Mouse (Mus musculus) erythroblast, adult 5-6 weeks (primary cell): ENCODE data around the gene Doc2a. TPM values are rescaled to one million over a fixed set of nuclear protein-coding genes. Genes with fewer than 3 reads are reported as not detected.

Experiments used
- ATAC-seq: replicated peaks from 2 replicates; pipeline ENCODE4 v1.8.0; 2016; ENCODE audit warnings: moderate number of reproducible peaks, mild to moderate bottlenecking, moderate TSS enrichment, inconsistent platforms; ENCODE audit not compliant: poor library complexity, low FRiP score, severe bottlenecking
- total RNA-seq, 2 experiments: library from RNA; stranded (forward) in 1 of 2; stranded (reverse) in 1 of 2; fragments of 150-400 nt in 1 of 2; fragments of 200-764, 138-1000 nt in 1 of 2; gene quantifications; 2 replicates each; pipeline versions ENCODE4 v1.2.3 to v1.2.4; 2015 to 2017; ENCODE audit warnings: low replicate concordance in 2 of 2

Gene Doc2a
- not detected in 2 replicates for total RNA-seq (2015; ENCODE audit: low replicate concordance)
- not detected in 2 replicates for total RNA-seq (2017; ENCODE audit: low replicate concordance)

GRCm38 (mm10) chr7:126847116-126847420, at the start of gene Doc2a:
Gene Doc2a, plus strand, starts transcription at chr7:126847416.
- ATAC-seq: no peak

- peak; percentile 57 for ATAC-seq
These were observed 48.8 kb upstream of the Doc2a start for GRCm38 (mm10) chr7:126798127-126799049.

- ATAC-seq: peak; percentile 80
These were observed 48.2 kb upstream of the Doc2a start for GRCm38 (mm10) chr7:126799050-126799467.

DNA sequence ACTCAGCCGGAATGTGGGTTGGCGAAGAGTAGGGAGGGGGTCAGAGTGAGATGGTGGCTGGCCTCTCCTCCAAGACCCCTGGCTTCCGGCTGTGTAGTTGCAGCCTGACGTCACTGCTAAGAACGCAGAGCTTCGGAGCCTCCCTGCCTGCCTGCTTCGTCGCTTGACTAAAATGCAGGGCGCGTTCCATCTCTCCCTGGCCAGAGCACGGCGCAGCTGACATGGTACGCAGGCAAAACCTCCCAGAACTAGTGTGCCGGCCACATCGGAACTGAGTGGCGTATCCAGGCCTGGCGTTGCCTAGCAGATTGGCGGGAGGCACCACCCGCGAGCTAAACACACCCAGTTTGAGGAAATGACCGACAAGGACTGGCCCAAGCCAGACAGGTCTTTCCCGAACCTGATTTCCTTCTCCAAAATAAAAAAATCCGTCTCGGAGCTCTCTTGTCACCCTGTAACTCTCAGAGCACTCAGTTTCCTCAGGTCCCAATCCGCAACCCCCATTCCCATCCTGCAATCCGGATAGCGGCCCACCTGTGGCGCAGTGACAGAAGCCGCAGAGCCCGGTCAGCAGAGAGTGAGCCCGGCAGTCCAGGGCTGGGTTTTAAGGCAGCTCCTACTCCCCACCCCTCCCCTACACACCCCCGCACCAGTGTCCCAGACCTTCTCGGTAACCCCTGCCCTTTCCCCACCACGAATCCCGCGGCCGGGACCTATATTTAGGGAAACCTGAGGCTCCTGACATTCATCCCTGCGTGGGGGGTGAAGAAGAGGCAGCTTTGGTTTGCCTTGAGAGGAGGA, 47.5 kb upstream of the Doc2a start:
- peak; percentile 51 for ATAC-seq

DNA sequence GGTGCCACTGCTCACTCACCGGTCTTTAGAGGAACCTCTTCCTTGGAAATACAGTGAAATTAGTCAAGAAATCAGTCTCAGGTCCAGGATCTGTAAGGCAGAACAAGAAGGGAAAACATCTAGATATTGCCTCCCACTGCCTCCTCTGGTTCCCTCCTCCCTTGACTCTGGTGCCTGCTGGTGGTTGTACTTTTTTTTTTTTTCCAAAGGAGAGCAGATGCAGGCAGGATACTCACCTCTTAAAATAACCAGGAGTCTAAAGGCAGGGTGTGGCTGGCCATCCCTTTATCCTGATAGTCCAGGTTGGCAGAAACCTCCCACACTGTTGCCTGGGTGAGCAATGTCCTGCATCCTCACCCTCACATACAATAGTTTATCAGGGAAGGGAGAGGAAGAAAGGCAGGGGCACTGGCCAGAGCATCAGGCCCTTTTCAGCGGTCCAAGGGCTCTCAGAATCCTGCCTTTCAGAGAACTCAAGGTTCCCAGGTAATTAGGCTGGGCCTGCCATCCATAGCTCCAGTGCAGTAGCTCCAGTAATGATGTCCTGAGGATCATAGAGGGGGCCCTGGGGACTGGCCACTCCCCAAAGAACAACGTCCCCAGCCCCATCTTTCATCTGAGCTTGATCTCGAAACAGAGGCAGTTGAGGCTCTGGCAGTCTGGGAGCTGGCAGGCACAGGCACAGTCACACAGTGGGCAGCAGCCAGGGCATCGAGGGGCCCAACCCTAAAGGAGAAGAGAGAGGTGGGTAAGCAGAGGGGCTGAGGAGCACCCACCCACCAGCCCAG, 46.8 kb upstream of the Doc2a start:
- no peak for ATAC-seq

GRCm38 (mm10) chr7:126801057-126801422, 46.2 kb upstream of the Doc2a start:
- ATAC-seq: no peak

DNA sequence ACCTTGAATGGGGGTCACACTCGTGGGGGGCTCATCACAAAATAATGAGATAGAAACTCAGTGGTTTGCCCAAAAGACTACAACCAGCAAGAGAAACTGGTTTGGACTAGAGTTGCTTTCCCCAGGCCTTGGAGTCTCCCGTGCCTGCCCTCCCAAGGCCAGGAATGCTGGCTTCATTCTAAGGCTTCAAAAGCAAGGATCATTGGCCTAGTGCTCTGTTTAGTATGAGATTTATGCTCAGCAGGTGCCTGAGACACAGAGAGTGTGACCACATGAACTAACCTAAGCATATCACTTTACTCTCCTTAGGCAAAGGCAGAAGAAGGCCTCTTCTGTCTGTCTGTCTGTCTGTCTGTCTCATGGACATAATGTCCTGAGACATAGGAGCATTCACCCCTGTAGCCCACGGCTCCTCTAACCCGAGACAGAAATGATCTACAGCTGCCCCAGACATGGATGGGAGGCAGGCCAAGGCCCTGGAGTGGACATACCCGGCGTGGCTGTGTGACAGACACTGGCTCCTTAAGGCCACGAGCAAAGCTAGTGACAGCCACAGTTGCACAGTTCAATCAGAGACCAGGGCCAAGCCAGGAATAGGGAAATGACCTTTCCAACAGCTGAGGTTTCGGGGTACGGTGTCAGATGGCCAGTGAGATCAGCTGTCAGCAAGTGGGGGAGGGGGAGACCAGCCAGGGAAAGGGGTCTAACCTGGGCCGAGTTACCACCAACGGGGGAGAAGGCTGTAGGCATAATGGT, 44.9 kb upstream of the Doc2a start:
- no peak for ATAC-seq

GRCm38 (mm10) chr7:126803181-126803580, 44.0 kb upstream of the Doc2a start:
- ATAC-seq: no peak

DNA sequence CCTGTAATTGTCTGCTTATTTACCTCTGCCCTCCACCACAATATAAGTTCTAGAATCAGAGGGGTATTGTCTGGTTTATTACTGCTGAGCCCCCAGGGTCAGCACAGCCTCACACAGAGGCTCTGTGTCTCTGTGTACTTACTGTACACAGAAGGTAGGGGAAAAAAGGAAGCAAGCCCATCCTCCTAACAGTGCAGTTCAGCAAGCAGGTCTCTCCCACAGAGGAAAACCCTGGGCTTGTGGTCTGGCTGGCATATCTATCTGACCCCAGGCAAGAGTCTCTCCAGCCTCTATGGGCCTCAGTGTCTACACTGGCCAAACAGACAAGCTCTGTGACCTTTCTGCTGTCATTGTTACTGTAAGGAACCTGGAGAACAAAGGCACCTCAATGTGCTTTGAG, 43.5 kb upstream of the Doc2a start:
- ATAC-seq: no peak

- peak; percentile 57 for ATAC-seq
These were observed 40.3 kb upstream of the Doc2a start for GRCm38 (mm10) chr7:126806956-126807355.

GRCm38 (mm10) chr7:126807405-126807804, 39.8 kb upstream of the Doc2a start:
- ATAC-seq: no peak

- peak; percentile 89 for ATAC-seq
These were observed 38.3 kb upstream of the Doc2a start for GRCm38 (mm10) chr7:126808703-126809455.

DNA sequence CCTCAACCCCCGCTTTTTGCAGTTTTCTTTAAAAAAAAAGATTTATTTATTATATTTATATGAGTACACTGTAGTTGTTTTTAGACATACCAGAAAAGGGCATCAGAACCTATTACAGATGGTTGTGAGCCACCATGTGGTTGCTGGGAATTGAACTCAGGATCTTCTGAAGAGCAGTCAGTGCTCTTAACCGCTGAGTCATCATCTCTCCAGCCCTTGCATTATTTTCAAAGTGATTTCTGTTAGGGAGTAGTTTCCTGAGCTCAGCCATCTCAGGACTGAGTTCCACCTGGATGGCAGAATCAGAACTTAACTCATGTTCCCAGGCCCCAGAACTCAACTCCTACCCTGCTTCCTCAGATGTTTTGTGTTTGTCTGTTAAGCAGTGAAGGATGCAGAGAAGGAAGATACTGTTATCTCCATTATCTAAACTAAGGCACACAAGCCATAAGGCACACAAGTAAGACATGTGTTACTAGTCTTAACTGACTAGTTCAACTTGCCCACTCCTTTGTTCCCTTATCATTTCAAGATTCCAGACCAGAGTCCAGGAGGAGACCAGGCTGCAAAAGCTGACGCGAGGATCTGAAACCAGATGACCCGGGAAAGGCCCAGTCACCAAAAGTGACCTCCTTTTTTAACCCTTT, 37.4 kb upstream of the Doc2a start:
- ATAC-seq: no peak

DNA sequence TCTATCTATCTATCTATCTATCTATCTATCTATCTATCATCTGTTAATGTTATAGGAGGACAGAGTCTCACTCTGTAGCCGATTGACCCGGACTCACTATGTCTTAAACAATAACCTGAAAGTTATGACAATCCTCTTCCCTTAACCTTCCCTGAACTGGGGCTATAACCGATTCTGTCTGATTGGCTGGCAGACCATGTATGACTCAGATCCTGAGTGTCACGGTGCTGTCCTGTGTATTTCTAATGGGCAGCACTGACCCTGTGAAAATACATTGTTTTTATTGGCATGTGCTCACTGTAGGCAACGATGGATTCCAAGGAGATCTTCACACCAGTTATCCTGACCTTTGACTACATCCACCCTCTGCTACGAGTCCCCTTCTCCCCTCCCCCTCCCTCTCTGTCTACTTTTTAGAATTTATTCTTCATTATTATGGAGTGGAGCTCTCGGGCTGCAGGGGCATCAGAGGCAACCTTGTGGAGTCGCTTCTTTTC, 31.4 kb upstream of the Doc2a start:
- ATAC-seq: no peak

DNA sequence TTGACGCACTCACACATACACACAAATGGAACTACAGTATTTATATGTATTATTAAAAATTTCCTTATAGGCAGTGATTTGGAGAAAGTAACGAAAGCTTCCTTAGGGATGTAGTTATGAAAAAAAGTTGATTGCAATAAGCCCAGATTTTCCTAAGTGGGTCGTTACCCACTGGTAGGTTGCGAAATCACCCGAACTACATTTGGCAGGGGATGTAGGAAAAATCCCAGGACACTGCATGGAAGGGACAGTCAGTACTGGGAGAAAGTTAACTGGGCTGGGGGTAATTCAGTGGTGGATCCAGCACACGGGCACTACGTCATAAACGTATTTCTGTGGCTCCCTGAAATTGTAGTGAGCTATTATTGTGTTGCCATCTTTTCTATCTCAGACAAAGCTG, 30.7 kb upstream of the Doc2a start:
- no peak for ATAC-seq

DNA sequence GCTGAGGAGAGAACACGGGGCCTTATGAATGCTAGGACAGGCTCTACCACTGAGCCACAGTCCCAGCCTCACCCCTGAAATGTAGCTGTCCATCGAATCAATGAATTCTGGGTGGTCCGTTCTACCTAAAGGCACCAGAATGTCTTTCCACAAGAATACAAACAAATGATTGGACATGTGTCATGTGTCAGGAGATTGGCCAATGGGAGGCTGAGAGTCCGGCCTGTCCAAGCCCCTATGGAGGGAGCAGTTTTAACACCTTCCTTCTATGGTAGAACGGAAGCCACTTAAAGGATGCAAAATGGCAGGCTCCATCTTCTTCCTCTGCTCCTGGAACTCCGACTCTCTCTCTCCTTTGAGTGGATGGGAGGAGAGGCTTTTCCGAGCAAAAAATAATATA, 29.6 kb upstream of the Doc2a start:
- no peak for ATAC-seq

DNA sequence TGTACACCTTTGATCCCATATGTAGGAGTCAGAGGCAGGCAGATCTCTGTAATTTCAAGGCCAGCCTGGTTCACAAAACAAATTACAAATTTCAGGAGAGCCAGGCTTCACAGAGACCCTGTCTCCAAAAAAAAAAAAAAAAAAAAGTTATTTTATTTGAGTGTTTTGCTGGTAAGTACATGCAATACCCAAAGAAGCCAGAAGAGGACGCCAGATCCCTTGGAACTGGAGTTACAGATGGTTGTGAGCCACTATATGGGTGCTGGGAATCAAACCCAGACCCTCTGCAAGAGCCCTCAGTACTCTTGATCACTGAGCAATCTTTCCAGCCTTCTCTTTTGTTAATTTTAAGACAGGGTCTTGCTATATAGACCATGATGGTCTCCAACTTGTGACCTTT, 28.4 kb upstream of the Doc2a start:
- no peak for ATAC-seq

GRCm38 (mm10) chr7:126821835-126822511, 25.2 kb upstream of the Doc2a start:
- ATAC-seq: peak; percentile 80
